Mouse (Mus musculus) kidney, adult 2 months (tissue): ENCODE data around the gene Rasgrp3.

ENCODE experiments used
- CTCF ChIP-seq: fragments of 200-500 bp; conservative IDR thresholded peaks from 2 replicates; pipeline ENCODE4 v1.5.1; 2011; ENCODE audit warnings: low read depth, mild to moderate bottlenecking, control low read depth, low read length, moderate library complexity, mixed read lengths; ENCODE audit not compliant: insufficient read depth, insufficient read length
- POLR2A ChIP-seq: fragments of 200-500 bp; IDR thresholded peaks from one replicate; pipeline ENCODE4 v1.6.1; 2011; ENCODE audit warnings: low read depth, low read length, control low read depth

DNA sequence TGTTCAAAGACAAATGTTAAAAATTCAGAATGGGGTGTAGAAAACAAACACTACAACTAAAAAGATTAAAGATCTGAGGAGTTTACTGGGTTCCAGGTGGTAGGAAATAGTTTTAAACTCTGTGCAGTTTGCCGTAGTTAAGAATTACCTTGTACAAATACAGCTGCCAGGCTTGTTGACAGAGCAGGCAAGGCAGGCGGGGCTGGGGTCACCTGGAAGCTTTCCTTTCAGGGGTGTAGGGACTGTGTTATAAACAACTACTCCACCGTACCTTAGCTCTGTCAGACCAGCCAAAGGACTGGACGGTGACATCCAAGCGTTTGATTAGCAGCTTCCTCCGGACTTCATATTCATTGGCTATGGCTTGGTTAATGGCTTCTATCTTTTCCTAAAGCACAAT is 103.4 kb downstream of the Rasgrp3 start:
- TF ChIP-seq CTCF (no peak), POLR2A (no peak)
